Mouse (Mus musculus) spleen, adult 18-20 months (tissue): ENCODE results near the gene Tln1.
A peak's percentile ranks its signal among the peaks of the same experiment; 100 is the strongest.
"Not testable (repeated sequence)": the region's sequence is repeated elsewhere in the genome, so short reads cannot be mapped to it uniquely, and the experiment has no call there.

Experiments used
- DNase-seq, 2 experiments: peaks; one replicate each; pipeline ENCODE4 v3.0.0; 2022; ENCODE audit warnings: mixed read lengths in 2 of 2

Tln1 gene

DNA sequence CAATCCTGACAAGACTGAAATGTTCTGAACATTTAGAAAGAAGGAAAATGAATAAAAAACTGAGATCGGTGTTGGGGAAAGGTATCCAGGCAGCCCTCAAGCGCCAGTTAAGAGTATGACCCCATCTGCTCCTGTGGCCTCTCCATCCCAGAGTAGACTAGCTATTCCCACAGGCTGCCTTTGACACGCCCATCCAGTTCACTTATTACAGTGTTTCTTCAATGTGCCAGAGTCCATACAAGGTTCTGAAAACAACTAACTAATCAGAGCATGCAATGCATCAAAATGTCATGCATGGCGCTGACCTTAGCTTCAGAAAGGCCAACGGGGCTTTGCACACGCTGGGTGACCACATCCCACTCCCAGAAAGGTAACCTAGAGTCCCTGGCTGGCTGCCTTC is 59.0 kb downstream of the Tln1 start:
- no peak for DNase-seq

DNA sequence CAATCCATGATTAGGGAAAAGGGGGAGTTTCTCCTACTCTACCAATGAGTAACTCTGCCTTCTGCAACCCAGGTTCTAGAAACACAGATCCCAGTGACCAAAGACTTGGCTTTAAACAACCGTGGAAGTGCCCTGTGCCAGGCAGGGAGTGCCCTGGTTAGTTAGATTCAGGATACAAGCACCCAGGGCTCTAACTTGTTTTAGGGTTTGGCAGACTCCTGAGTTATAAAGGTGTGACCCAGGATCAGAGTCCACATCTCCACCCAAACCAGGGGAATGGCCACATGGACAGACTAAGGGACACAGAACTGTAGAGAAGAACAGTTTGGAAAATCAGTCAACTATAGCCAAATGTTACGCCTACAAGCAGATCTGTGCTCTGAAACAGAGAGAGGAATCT is 59.5 kb downstream of the Tln1 start:
- no peak for DNase-seq

DNA sequence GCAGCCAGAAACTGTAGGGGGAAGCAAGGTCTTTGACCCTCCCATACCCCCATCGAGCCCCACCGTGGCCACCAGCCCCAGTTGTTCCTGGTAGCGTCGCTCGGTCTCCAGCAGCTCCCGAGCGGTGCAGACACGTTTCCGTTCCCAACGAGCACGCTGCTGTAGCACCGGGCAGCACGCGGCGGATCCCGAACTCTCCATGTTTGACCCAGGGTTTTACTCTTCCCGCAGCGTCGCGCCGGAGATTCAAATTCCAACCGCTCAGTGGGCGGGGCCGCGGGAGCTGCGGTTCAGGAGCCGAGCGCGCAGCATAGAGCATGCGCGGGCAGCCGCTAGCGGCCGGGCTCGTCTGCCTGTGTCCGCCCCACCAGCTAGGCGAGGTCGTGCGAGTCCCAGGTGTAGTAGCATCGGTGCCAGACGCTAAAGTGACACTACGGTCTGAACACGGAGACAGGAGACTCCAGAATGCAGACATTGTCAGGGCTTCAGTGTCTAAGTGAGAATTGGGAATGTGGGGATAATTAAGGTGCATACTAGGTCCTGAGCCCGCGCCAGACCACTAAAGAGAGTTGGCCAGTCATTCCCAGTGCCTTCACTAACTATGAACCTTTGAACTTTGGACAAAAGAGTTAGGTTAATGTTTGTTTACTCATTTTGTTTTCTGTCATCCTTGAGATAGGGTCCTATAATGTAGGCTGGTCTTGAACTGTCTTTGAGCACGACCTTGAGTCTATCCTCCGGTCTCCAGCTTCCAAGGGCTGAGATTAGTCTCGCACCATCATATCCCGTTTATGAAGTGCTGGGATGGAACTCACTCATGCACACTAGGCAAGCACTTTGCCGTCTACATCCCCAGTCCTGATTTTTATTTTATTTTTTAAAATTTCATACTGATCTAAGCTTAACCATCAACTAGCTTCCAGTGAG is 62.8 kb downstream of the Tln1 start, which contains the start of gene Arhgef39:
Gene Arhgef39 (minus strand): TSS at position 289 of the 927 bp plus-strand sequence.
- peak; percentile 46 to 65 for DNase-seq

DNA sequence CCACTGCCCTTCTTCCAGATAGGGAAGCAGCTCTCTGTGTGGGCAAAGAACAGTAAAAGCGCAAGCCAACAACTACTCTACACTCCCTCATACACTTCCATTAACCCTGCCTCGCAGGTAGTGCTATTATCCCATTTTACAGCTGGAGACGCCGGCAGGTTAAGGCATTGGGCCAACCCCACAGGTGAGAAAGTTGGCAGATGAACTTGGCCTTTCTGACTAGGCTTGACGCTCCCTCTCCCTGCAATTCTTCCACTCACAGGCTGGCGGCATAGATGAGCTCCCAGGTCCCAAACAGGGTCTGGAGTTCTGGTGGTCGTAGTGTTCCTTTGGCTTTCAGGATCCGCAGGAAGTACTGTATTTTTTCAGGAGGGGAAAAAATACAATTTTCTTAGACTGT is 63.5 kb downstream of the Tln1 start:
- no peak for DNase-seq

DNA sequence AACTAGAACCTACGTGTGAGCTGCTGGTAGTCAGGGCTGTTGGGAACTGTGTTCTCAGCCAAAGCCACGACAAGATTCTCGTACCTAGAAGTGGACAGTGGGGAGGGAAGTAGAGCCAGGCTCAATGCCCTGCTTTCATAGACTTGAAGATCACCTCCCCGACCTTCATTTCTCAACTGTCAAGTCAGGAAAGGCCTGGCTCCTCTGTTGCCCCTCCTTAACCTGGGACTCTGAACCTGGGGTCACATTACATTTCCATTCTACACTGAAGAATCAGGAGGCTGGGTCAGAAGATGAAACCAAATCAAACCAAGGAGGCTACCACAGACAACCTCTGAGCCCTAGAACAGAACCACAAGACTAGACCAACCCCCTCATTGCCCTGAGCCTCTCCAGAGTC is 64.5 kb downstream of the Tln1 start:
- DNase-seq: no peak

DNA sequence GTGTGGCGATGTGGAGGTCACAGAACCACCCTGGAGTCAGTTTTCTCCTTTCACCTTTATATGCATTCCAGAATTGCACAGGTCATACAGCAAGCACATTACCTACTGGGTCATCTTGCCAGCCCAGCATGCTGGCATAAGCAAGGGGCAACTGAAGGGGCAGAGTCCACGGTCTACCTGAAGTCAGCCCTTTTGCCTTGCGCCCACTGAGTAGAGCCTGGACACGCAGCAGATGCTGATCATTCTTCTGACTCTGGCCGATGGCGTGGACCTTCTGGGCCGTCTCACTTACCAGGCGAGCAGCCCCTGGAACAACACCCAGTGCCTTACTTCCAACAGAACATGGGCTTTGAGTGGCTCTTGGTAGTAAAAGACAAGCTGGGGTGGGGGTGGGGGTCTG is 65.1 kb downstream of the Tln1 start:
- DNase-seq: no peak

DNA sequence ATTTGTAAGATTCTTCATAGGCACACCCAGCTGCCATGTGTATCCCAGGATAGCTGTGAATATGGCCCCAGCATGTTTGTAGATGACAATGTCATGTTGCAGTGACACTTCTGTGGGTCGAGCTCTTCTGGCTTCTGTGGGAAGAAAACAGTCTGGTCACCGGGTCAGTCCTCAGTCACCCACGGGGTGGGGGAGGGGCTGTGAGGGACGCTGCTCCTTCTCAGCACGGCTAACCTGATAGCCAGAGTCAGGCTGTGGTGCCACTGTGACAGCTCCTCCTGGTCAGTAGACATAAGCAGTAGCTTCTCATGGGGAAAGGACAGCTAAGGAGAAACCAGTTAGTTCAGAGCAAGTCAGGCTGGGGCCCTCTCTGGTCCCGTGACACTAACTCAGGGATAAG is 65.9 kb downstream of the Tln1 start:
- no peak for DNase-seq

DNA sequence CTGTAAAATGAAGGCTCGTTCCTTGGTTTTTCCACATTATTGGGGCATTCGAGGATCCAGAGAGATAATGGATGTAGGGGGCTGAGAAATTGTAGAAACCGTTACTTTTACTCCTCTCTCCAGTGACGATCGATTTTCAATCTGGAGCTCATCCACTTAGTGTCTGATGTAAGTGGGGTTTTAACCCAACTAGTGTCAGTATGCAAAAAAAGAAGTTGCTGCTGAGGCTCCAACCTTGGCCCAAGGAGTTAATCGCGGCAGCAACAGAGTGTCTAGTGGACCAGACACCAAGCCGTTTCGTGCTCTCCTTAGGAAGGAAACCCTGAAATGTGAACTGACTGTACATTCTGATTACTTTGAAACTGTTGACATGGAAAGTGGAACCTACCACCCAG is 68.6 kb downstream of the Tln1 start:
- DNase-seq: no peak

DNA sequence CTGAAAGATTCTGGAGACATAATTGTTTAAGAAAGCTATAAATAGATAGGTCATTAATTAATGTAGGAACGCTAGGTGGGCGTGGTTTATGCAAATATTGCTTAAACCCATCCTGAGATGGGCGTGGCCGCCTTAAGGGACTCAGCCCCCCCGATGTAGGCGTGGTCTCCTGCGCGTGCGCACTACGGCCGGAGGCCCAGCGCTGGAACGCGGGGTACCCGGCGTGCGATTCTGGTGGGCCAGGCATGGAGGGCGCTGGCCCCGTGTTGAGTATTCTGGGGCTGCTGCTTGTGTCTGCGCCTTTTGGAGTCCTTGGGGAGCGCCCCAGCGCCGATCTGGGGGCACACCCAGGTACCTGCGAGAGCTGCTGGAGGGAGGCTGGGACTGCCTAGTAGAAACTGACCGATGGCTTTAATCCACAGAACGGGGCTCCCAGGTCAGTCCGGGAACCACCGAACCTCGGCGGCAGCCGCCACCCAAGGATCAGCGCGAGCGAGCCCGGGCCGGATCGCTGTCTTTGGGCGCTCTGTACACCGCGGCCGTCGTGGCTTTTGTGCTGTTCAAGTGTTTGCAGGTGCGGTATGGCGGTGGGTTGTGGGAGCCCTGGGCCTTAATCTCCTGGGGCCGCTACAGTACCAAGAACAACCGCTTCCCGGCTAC is 69.2 kb downstream of the Tln1 start:
- peak; percentile 94 to 97 for DNase-seq

DNA sequence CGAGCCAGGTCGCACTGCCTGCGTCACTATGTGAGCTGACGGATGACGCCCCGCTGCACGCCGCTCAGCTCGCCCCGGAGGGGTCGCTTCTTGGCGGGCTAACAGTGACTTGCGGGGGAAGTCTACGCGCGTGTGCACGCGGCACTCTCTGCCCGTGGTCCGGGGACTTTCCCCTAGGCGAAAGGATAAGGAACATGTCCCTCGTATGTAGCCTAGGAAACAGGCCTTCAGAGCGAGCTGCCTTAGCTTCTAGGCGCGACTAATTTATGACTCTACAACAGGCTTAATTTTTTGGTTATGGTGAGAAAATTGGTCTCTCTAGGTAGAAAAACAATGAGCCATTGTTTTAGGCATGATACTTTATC is 69.7 kb downstream of the Tln1 start, which contains the start of gene Ccdc107:
Gene Ccdc107 (plus strand): TSS at position 80 of the 365 bp plus-strand sequence.
- DNase-seq: peak; percentile 81 to 91

DNA sequence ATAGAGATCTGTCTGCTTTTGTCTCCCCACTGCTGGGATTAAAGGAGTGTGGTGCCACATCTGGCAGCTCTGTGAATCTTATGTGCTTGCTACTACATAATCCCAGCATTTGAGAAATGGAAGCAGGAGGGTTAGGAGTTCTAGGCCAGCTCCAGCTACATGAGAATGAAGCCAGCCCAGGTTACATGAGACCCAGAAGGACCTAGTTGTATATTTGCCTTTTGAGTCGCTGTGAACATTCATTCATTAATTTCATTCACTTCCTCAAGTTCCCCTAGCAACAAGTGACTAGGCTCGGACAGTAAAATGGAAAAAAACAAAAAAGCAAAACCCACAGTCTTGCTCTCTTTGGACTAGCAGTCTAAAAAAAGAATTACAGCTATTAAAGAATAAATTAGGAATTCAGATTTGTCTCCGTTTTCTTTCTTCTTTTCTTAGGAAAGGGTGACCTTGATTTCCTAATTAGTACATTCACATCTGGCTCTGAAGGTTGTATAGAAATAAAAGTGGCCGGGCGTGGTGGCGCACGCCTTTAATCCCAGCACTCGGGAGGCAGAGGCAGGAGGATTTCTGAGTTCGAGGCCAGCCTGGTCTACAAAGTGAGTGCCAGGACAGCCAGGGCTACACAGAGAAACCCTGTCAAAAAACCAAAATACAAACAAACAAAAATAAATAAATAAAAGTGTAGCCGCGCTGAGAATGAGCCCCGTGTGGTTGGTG is 70.2 kb downstream of the Tln1 start:
- no peak for DNase-seq

DNA sequence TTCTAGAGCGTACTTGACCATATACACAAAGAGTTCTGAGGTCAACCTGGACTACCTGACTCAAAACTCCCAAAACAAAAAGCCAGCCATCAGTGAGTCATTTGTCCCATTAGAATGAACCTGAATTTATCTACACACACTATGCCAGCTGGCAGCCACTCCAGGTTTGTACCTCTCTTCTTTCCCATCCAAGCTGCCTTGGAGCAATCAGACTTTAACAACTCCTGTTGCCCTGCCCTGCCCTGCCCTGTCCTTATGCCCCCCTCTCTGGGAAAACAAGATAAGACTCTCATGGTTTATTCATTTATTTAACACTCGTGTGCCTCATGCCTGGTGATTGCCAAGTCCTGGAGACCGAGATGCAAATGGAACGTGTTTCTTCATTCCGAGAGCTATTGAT is 71.7 kb downstream of the Tln1 start:
- no peak for DNase-seq

DNA sequence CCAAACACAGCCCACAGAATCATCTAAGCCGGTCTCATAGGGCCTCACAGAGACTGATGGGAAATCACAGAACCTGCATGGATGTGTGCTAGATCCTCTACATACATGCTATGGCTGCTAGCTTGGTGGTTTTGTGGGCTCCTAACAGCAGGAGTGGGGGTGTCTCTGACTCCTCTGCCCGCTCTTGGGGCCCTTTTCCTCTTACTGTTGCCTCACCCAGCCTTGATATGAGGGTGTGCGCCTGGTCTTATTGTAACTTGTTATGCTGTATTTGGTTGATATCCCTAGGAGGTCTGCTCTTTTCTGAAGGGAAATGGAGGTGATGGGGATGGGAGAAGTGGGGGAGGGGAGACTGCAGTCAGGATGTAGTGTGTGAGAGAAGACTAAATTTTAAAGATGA is 72.9 kb downstream of the Tln1 start:
- DNase-seq: no peak

DNA sequence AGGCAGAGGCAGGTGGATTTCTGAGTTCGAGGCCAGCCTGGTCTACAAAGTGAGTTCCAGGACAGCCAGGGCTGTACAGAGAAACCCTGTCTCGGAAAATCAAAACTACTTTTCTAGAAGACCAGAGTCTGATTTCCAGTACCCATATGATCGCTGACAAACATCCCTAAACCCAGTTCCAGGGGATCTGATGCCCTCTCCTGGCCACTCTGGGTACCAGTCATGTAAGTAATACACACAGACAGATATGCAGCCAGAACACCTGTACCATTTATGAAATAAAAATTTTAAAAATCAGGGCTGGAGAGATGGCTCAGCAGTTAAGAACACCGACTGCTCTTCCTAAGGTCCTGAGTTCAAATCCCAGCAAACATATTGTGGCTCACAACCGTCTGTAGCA is 76.8 kb downstream of the Tln1 start:
- not testable (repeated sequence) for DNase-seq

DNA sequence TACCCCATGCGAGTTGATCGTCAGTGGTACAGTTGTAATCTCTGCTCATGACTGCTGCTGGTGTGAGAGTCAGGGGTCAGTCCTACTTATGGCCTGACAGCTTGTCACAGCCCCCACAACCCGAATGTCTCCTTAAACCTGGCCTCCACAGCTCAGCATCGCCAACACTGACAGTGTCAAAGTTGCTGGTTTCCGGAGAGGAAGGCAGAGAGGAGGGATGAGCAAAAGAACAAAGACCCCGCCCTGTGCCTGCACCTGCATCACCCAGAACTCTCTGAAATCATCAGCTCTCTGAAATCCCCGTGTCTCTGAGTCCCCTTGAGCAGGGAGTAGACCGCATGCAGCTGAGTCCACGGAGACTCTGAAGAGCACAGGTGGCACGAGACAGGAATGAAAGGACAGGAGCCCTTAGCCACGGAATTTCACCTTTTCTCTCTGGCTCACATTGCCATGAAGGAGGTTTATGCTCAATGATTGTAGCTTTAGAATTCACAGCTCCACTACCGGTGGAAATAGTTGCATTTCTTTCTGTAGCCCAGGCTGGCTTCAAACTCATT is 78.9 kb downstream of the Tln1 start, which contains the start of gene Sit1:
Gene Sit1 (minus strand): TSS at position 200 of the 557 bp plus-strand sequence.
- peak; percentile 24 to 45 for DNase-seq

DNA sequence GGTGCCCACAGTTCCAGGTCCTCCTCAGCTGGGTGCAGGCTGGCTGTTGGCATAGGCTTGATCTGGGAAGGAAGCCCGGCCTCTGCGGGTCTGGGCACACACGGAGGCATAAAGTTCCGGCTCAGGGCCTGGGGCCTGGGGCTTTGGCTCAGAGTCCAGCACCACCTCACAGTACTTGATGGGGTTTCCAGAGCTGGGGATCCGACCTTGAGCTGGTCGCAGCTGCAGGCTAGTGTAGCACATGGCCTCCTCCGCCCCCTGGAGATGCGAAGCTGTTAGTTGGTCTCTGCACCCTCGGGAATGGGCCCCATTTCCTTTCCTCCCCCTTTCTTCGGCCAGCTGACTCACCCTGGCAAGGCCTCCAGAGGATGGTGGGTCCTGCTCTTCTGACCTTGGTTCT is 79.9 kb downstream of the Tln1 start:
- DNase-seq: no peak

DNA sequence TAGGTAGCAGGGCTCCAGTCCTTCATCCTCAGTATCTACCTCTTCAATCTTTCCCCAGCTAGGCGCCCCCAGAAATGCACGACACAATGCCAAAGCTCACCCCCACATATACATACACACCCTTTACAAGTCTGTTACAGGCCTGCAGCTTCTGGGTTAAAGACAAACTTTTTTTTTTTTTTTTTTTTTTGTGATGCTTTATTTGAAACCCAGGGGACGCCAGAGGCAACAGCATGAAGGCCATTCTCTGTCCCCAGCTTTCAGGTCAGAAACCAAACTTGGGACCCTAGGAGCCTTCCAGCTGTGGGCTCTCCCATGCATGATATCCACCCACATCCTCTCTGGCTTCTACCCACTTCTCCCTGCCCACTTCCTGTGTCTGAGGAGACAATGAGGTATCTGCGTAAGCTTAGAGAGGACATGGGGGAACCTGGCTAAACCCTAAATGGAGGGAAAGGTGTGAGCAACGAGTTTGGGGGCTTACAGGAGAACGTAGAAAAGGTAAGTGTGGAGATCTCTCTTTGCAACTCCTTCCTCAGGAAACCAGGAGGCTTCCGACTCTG is 80.5 kb downstream of the Tln1 start:
- no peak for DNase-seq
